10 mouse cellular contexts compared by ENCODE assay signal in genomic region chr2:73059550-73060258, GRCm38 (mm10).
DNase-seq lines count a peak whose midpoint lies in the region; ATAC-seq and TF ChIP-seq lines count a peak whose summit lies in the region.
"Had no signal": no experiment of that assay in that cellular context is flagged by ENCODE, and none has a peak within 500 bp of the region (broad histone marks: within the 10 kb centered on the region; RNA-seq: fewer than 3 reads in every experiment).

No protein-coding gene starts in this region.

- no peaks in the 10 kb centered on the region for H3K36me3 ChIP-seq in heart, embryonic 16.5 days (ENCODE audit: control insufficient read depth, insufficient read depth)
- H3K36me3 ChIP-seq in forebrain, embryonic 11.5 days (ENCODE audit: control insufficient read depth, insufficient read depth, low read length): no peaks in the 10 kb centered on the region
- H3K36me3 ChIP-seq: embryonic facial prominence, embryonic 15.5 days had no signal

- no peak overlapping the region for H3K27ac ChIP-seq in layer of hippocampus, adult 2 months
- H3K27ac ChIP-seq in cerebellum, adult 2 months (ENCODE audit: insufficient read depth, low read length): no peak overlapping the region
- H3K27ac ChIP-seq in heart, embryonic 16.5 days (ENCODE audit: low read length): peak overlapping the region; percentile 1; the same call in 1 of the 2 replicates
- no peak overlapping the region for H3K27ac ChIP-seq in forebrain, embryonic 11.5 days (ENCODE audit: low read depth, low read length)
- H3K27ac ChIP-seq: embryonic facial prominence, embryonic 15.5 days; macrophage had no signal

- no peak overlapping the region for H3K4me3 ChIP-seq in layer of hippocampus, adult 2 months
- H3K4me3 ChIP-seq in cerebellum, adult 2 months (replicated peaks; ENCODE audit: insufficient read depth, low read depth, low read length): no peak overlapping the region
- no peak overlapping the region for H3K4me3 ChIP-seq in heart, embryonic 16.5 days (ENCODE audit: low read length)
- no peak overlapping the region for H3K4me3 ChIP-seq in forebrain, embryonic 11.5 days (ENCODE audit: low read depth, low read length)
- H3K4me3 ChIP-seq: embryonic facial prominence, embryonic 15.5 days had no signal

- no peak overlapping the region for H3K9ac ChIP-seq in heart, embryonic 16.5 days (ENCODE audit: low read length)
- H3K9ac ChIP-seq in forebrain, embryonic 11.5 days (ENCODE audit: low read length): no peak overlapping the region
- H3K9ac ChIP-seq: embryonic facial prominence, embryonic 15.5 days had no signal

- 31% methylated on average over 12 of the region's 12 CpGs for WGBS in cerebellum, adult 2 months
- WGBS in heart, embryonic 16.5 days: 15% methylated on average over 12 of the region's 12 CpGs
- 44% methylated on average over 12 of the region's 12 CpGs for WGBS in forebrain, embryonic 11.5 days

- no peaks in the 10 kb centered on the region for H3K27me3 ChIP-seq in cerebellum, adult 2 months (ENCODE audit: control insufficient read depth, insufficient read depth, low read length)
- no peaks in the 10 kb centered on the region for H3K27me3 ChIP-seq in heart, embryonic 16.5 days (ENCODE audit: control insufficient read depth, insufficient read depth, low read length)
- H3K27me3 ChIP-seq in forebrain, embryonic 11.5 days (ENCODE audit: control insufficient read depth, insufficient read depth, low read length): no peaks in the 10 kb centered on the region
- H3K27me3 ChIP-seq: embryonic facial prominence, embryonic 15.5 days had no signal

- peak overlapping the region; percentile 21 for H3K4me2 ChIP-seq in heart, embryonic 16.5 days (ENCODE audit: low read depth, low read length)
- no peak overlapping the region for H3K4me2 ChIP-seq in forebrain, embryonic 11.5 days (ENCODE audit: low read depth, low read length, severe bottlenecking)
- H3K4me2 ChIP-seq: embryonic facial prominence, embryonic 15.5 days had no signal

- H3K9me3 ChIP-seq in heart, embryonic 16.5 days (replicated peaks; ENCODE audit: control insufficient read depth, low read length): peaks cover 2% of the 10 kb centered on the region
- H3K9me3 ChIP-seq in forebrain, embryonic 11.5 days (ENCODE audit: control insufficient read depth, low read length): no peaks in the 10 kb centered on the region
- H3K9me3 ChIP-seq: embryonic facial prominence, embryonic 15.5 days had no signal

- TF ChIP-seq CTCF in layer of hippocampus, adult 2 months (conservative IDR thresholded peaks at IDR 0.05): peak; percentile 77
- TF ChIP-seq CTCF in cerebellum, adult 2 months (IDR thresholded peaks at IDR 0.05; ENCODE audit: borderline replicate concordance, insufficient read depth, low read depth, low read length): peak; percentile 43; the same call in 1 of the 2 replicates

- H3K4me1 ChIP-seq in cerebellum, adult 2 months (ENCODE audit: control insufficient read depth, insufficient read depth, low read length): no peaks in the 10 kb centered on the region
- H3K4me1 ChIP-seq in heart, embryonic 16.5 days (ENCODE audit: control insufficient read depth, insufficient read depth, low read length): peaks cover 6% of the 10 kb centered on the region
- no peaks in the 10 kb centered on the region for H3K4me1 ChIP-seq in forebrain, embryonic 11.5 days (replicated peaks; ENCODE audit: control insufficient read depth, insufficient read depth, low read length)

- peak; percentile 69 for ATAC-seq in heart, embryonic 16.5 days (replicated peaks; ENCODE audit: extremely low read depth, insufficient read depth, low FRiP score)
- peak; percentile 44 for ATAC-seq in megakaryocyte, adult 5-6 weeks (ENCODE audit: poor library complexity, severe bottlenecking)
- ATAC-seq in forebrain, embryonic 11.5 days (replicated peaks; ENCODE audit: low FRiP score): no peak

- TF ChIP-seq POLR2A in cerebellum, adult 2 months (IDR thresholded peaks at IDR 0.05; ENCODE audit: borderline replicate concordance, insufficient read depth, low read length): no peak

- no peak for DNase-seq in layer of hippocampus, adult 2 months (ENCODE audit: low spot score in 2 of 2)
- no peak for DNase-seq in layer of hippocampus, adult 11-12 months (ENCODE audit: low spot score)
- peak; percentile 46 for DNase-seq in ES-CJ7 (ENCODE audit: low read depth, low spot score)
- DNase-seq in cerebellum, adult 2 months: peak; percentile 22 to 36
- no peak for DNase-seq in forebrain, embryonic 11.5 days (ENCODE audit: low spot score)
- no peak for DNase-seq in layer of hippocampus, adult 9-11 months

Comparison
In these comparisons a context has a peak if more than half of its experiments do, and no peak if none do; other contexts are left out.
1. DNase-seq: peak in ES-CJ7 (single experiment) and cerebellum, adult 2 months (2 of 2); none in layer of hippocampus, adult 2 months (0 of 2), layer of hippocampus, adult 11-12 months (single experiment), forebrain, embryonic 11.5 days (single experiment) and layer of hippocampus, adult 9-11 months (single experiment).